27 mouse cellular contexts compared by ENCODE assay signal in genomic region chr1:170409091-170409490, GRCm38 (mm10).
DNase-seq lines count a peak whose midpoint lies in the region; ATAC-seq and TF ChIP-seq lines count a peak whose summit lies in the region.
"Had no signal": no experiment of that assay in that cellular context is flagged by ENCODE, and none has a peak within 500 bp of the region (broad histone marks: within the 10 kb centered on the region; RNA-seq: fewer than 3 reads in every experiment).

No protein-coding gene starts in this region.

- H3K4me2 ChIP-seq in forebrain, embryonic 11.5 days (ENCODE audit: low read depth, low read length, severe bottlenecking): no peak overlapping the region
- H3K4me2 ChIP-seq in hindbrain, embryonic 12.5 days (replicated peaks): no peak overlapping the region
- no peak overlapping the region for H3K4me2 ChIP-seq in hindbrain, embryonic 14.5 days (replicated peaks)
- no peak overlapping the region for H3K4me2 ChIP-seq in lung, postnatal 0 days (replicated peaks; ENCODE audit: low read depth, low read length)
- H3K4me2 ChIP-seq: embryonic facial prominence, embryonic 13.5 days; heart, embryonic 13.5 days; limb, embryonic 13.5 days; liver, embryonic 12.5 days; lung, embryonic 15.5 days had no signal

- H3K36me3 ChIP-seq in forebrain, embryonic 11.5 days (ENCODE audit: control insufficient read depth, insufficient read depth, low read length): no peaks in the 10 kb centered on the region
- H3K36me3 ChIP-seq in forebrain, embryonic 10.5 days (replicated peaks): no peaks in the 10 kb centered on the region
- H3K36me3 ChIP-seq in hindbrain, embryonic 12.5 days: no peaks in the 10 kb centered on the region
- H3K36me3 ChIP-seq in hindbrain, embryonic 14.5 days (replicated peaks; ENCODE audit: control insufficient read depth, insufficient read depth): no peaks in the 10 kb centered on the region
- H3K36me3 ChIP-seq in lung, postnatal 0 days (ENCODE audit: insufficient read depth, low read length): no peaks in the 10 kb centered on the region
- H3K36me3 ChIP-seq: embryonic facial prominence, embryonic 13.5 days; heart, embryonic 13.5 days; limb, embryonic 13.5 days; liver, embryonic 12.5 days; lung, embryonic 15.5 days had no signal

- ATAC-seq in forebrain, embryonic 11.5 days (replicated peaks; ENCODE audit: low FRiP score): peak; percentile 70; the same call in 1 of the 2 replicates
- ATAC-seq in hindbrain, embryonic 12.5 days (ENCODE audit: low FRiP score): no peak
- no peak for ATAC-seq in hindbrain, embryonic 14.5 days (ENCODE audit: low FRiP score)
- no peak for ATAC-seq in lung, postnatal 0 days
- ATAC-seq in activated CD4-positive, CD25-positive, alpha-beta regulatory T cell, adult 4 months: no peak
- ATAC-seq: liver, embryonic 12.5 days had no signal

- no peaks in the 10 kb centered on the region for H3K27me3 ChIP-seq in forebrain, embryonic 11.5 days (ENCODE audit: control insufficient read depth, insufficient read depth, low read length)
- no peaks in the 10 kb centered on the region; the same call in 1 of the 2 replicates for H3K27me3 ChIP-seq in forebrain, embryonic 10.5 days (ENCODE audit: poor library complexity, severe bottlenecking)
- no peaks in the 10 kb centered on the region for H3K27me3 ChIP-seq in hindbrain, embryonic 12.5 days
- H3K27me3 ChIP-seq in hindbrain, embryonic 14.5 days (ENCODE audit: control insufficient read depth, insufficient read depth, low read length): no peaks in the 10 kb centered on the region
- H3K27me3 ChIP-seq in lung, postnatal 0 days (replicated peaks; ENCODE audit: insufficient read depth, low read length): no peaks in the 10 kb centered on the region
- H3K27me3 ChIP-seq: embryonic facial prominence, embryonic 13.5 days; heart, embryonic 13.5 days; limb, embryonic 13.5 days; liver, embryonic 12.5 days; lung, embryonic 15.5 days had no signal

- no peak for TF ChIP-seq CTCF in lung, postnatal 0 days (IDR thresholded peaks at IDR 0.05)

- no peaks in the 10 kb centered on the region for H3K9me3 ChIP-seq in forebrain, embryonic 11.5 days (ENCODE audit: control insufficient read depth, low read length)
- H3K9me3 ChIP-seq in forebrain, embryonic 10.5 days: no peaks in the 10 kb centered on the region
- H3K9me3 ChIP-seq in hindbrain, embryonic 12.5 days (replicated peaks): no peaks in the 10 kb centered on the region
- H3K9me3 ChIP-seq in hindbrain, embryonic 14.5 days (ENCODE audit: control insufficient read depth, low read length): no peaks in the 10 kb centered on the region
- no peaks in the 10 kb centered on the region for H3K9me3 ChIP-seq in lung, postnatal 0 days (ENCODE audit: low read length)
- H3K9me3 ChIP-seq: embryonic facial prominence, embryonic 13.5 days; heart, embryonic 13.5 days; limb, embryonic 13.5 days; liver, embryonic 12.5 days; lung, embryonic 15.5 days had no signal

- H3K4me3 ChIP-seq in forebrain, embryonic 11.5 days (ENCODE audit: low read depth, low read length): no peak overlapping the region
- H3K4me3 ChIP-seq in forebrain, embryonic 10.5 days: no peak overlapping the region
- no peak overlapping the region for H3K4me3 ChIP-seq in hindbrain, embryonic 12.5 days
- no peak overlapping the region for H3K4me3 ChIP-seq in hindbrain, embryonic 14.5 days (replicated peaks; ENCODE audit: low read length)
- H3K4me3 ChIP-seq in lung, postnatal 0 days (ENCODE audit: low read depth, low read length): no peak overlapping the region
- H3K4me3 ChIP-seq: embryonic facial prominence, embryonic 13.5 days; erythroblast, embryonic 14.5 days; heart, embryonic 13.5 days; limb, embryonic 13.5 days; liver, embryonic 12.5 days; lung, embryonic 15.5 days had no signal

- 0 out of 2 replicates have a peak, but pooled peaks have one; percentile 12 for TF ChIP-seq EP300 in lung, postnatal 0 days (IDR thresholded peaks at IDR 0.05)

- peak; percentile 74 for DNase-seq in forebrain, embryonic 11.5 days (ENCODE audit: low spot score)
- no peak for DNase-seq in forebrain, embryonic 10.5 days (ENCODE audit: extremely low spot score, low spot score)
- DNase-seq in hindbrain, embryonic 14.5 days (ENCODE audit: low spot score): no peak
- DNase-seq in lung, postnatal 0 days (ENCODE audit: low spot score): peak; percentile 33
- DNase-seq in lung, adult 18-20 months: no peak
- DNase-seq in brain, adult 2 months (ENCODE audit: low read depth, low spot score): peak; percentile 78
- DNase-seq: adrenal gland, postnatal 36 days; cerebellum, adult 11-12 months; cerebellum, postnatal 25 days; embryo, embryonic 11 days; gastrocnemius, postnatal 10 days; heart, adult 11 months; heart, postnatal 14 days; kidney, adult 2 months; kidney, postnatal 14 days; lung, postnatal 4 days; retina, postnatal 1 day; right cerebral cortex, postnatal 4 days; thymus, postnatal 25 days had no signal

- H3K9ac ChIP-seq in forebrain, embryonic 11.5 days (ENCODE audit: low read length): no peak overlapping the region
- no peak overlapping the region for H3K9ac ChIP-seq in hindbrain, embryonic 12.5 days
- H3K9ac ChIP-seq in hindbrain, embryonic 14.5 days: no peak overlapping the region
- no peak overlapping the region for H3K9ac ChIP-seq in lung, postnatal 0 days (replicated peaks; ENCODE audit: low read depth)
- H3K9ac ChIP-seq: embryonic facial prominence, embryonic 13.5 days; heart, embryonic 13.5 days; limb, embryonic 13.5 days; liver, embryonic 12.5 days; lung, embryonic 15.5 days had no signal

- 0 out of 2 replicates have a peak, but pooled peaks cover 6% of the 10 kb centered on the region for H3K4me1 ChIP-seq in forebrain, embryonic 11.5 days (replicated peaks; ENCODE audit: control insufficient read depth, insufficient read depth, low read length)
- H3K4me1 ChIP-seq in forebrain, embryonic 10.5 days: peaks cover 28% of the 10 kb centered on the region
- H3K4me1 ChIP-seq in hindbrain, embryonic 12.5 days: peaks cover 4% of the 10 kb centered on the region
- H3K4me1 ChIP-seq in hindbrain, embryonic 14.5 days (replicated peaks; ENCODE audit: control insufficient read depth, insufficient read depth, low read length): peaks cover 6% of the 10 kb centered on the region; the same call in 1 of the 2 replicates
- H3K4me1 ChIP-seq in lung, postnatal 0 days (ENCODE audit: insufficient read depth, low read depth, low read length): no peaks in the 10 kb centered on the region
- H3K4me1 ChIP-seq: liver, embryonic 12.5 days; lung, embryonic 15.5 days had no signal

- 36% methylated on average over 4 of the region's 4 CpGs for WGBS in forebrain, embryonic 11.5 days
- WGBS in forebrain, embryonic 10.5 days: 41% methylated on average over 4 of the region's 4 CpGs
- 51% methylated on average over 4 of the region's 4 CpGs for WGBS in hindbrain, embryonic 12.5 days
- 35% methylated on average over 4 of the region's 4 CpGs for WGBS in hindbrain, embryonic 14.5 days
- 32% methylated on average over 4 of the region's 4 CpGs for WGBS in lung, postnatal 0 days

- peak overlapping the region; percentile 41; the same call in 1 of the 2 replicates for H3K27ac ChIP-seq in forebrain, embryonic 11.5 days (ENCODE audit: low read depth, low read length)
- H3K27ac ChIP-seq in forebrain, embryonic 10.5 days: no peak overlapping the region
- H3K27ac ChIP-seq in hindbrain, embryonic 12.5 days: peak overlapping the region; percentile 7; the same call in 1 of the 2 replicates
- no peak overlapping the region for H3K27ac ChIP-seq in hindbrain, embryonic 14.5 days
- H3K27ac ChIP-seq in lung, postnatal 0 days (ENCODE audit: low read length): peak overlapping the region; percentile 51; the same call in 1 of the 2 replicates
- H3K27ac ChIP-seq: embryonic facial prominence, embryonic 13.5 days; heart, embryonic 13.5 days; limb, embryonic 13.5 days; liver, embryonic 12.5 days; lung, embryonic 15.5 days had no signal

Comparison
In these comparisons a context has a peak if more than half of its experiments do, and no peak if none do; other contexts are left out.
1. DNase-seq: peak in forebrain, embryonic 11.5 days (single experiment), lung, postnatal 0 days (single experiment) and brain, adult 2 months (single experiment); none in forebrain, embryonic 10.5 days (single experiment), hindbrain, embryonic 14.5 days (single experiment) and lung, adult 18-20 months (0 of 2).
2. H3K27ac ChIP-seq: peak in forebrain, embryonic 11.5 days (single experiment), hindbrain, embryonic 12.5 days (single experiment) and lung, postnatal 0 days (single experiment); none in forebrain, embryonic 10.5 days (single experiment) and hindbrain, embryonic 14.5 days (single experiment).